Mouse (Mus musculus) thymus, adult 2 months (tissue): ENCODE measurements at regions not wholly inside any gene's neighbourhood (a gene's known extent, or its start where the extent isn't known, plus 50 kb on each side); places are given as distances from the start of the nearest gene placed in this dataset.

Experiments
- CTCF ChIP-seq: fragments of 200-500 bp; IDR thresholded peaks from 2 replicates; pipeline ENCODE4 v1.5.1; 2012; ENCODE audit warnings: mild to moderate bottlenecking, control low read depth, low read length, moderate library complexity, borderline replicate concordance; ENCODE audit not compliant: control insufficient read depth, poor library complexity, insufficient read depth; ENCODE audit errors: extremely low read depth
- POLR2A ChIP-seq: fragments of 200-500 bp; IDR thresholded peaks from 2 replicates; pipeline ENCODE4 v1.6.1; 2012; ENCODE audit warnings: mild to moderate bottlenecking, low read length, control low read depth, moderate library complexity; ENCODE audit not compliant: control insufficient read depth, poor library complexity, insufficient read depth; ENCODE audit errors: extremely low read depth

DNA sequence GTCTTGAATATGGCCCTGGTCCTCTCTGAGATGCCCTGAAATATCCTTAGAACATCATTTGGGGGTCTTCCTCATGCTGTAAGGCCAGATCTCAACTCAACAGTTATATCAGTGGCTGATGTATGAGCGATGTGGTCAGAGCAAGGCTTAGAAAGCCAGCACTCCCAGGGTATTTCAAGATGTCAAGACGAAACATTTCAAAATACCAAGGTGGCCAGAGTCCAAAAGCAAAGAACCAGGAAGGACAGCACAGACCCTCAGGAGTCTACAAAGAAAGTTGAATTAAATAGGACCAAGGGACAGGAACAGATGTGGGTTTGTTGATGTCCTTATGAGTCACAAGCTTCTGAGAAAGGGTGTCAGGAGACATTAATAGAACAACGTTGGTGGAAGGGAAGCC lies 55.8 kb upstream of the Cplx2 start:
- TF ChIP-seq CTCF (no peak), POLR2A (no peak)
